Mouse (Mus musculus) CH12.LX (cell line): ENCODE measurements around the gene Abcb8.

Experiments used
- MYC ChIP-seq: IDR thresholded peaks from 2 replicates; pipeline ENCODE4 v1.6.1; 2011; ENCODE audit warnings: low read depth, mild to moderate bottlenecking, improper control_type of control experiment, low read length
- ZMIZ1 ChIP-seq: IDR thresholded peaks from 2 replicates; pipeline ENCODE4 v1.6.1; 2012; ENCODE audit warnings: low read depth, mild to moderate bottlenecking, inconsistent platforms, low read length, improper control_type of control experiment

DNA sequence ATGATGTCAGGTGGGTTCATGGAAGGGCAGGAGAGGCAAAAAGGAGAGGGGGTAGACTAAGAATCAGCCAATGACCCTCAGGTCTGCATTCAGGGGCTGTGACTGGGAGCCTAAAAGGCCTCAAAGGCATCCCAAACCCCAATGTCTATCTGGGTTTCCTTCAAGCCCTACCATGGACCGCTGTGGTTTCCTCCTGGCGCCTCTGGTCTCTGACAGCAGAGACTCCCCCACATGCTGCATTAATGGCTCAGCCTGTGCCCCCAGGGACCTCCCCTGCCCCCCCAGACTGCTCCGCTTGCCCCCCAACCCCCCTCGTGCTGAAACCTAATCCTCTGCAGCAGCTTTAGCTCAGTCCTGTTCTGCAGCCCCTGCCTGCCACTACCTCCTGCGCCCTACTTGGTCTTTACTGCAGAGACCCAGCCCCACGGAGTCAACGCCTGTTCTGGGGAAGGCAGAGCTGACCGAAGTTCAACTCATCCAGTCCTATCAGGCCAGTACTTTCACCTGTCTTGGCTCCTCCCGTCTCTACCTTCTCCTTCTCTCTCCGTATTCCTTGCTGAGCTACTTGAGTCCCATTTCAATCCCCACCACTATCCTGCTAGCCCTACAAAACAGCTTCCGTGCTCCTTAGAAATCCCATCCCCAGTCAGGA, 19.7 kb downstream of the Abcb8 start, which contains the start of gene Asic3:
- TF ChIP-seq ZMIZ1 (no peak), MYC (no peak)
